Mouse (Mus musculus) intestine, postnatal 0 days (tissue): ENCODE results near the gene Frrs1. TPM values are rescaled to one million over a fixed set of nuclear protein-coding genes. Genes with fewer than 3 reads are reported as not detected.

ENCODE experiments used
- ATAC-seq: fragments of 200-750 bp; cut with Nextera tagmentation; 2 replicates; pipeline ENCODE4 v1.8.0; 2017; ENCODE audit warnings: mild to moderate bottlenecking, moderate TSS enrichment, moderate library complexity
- H3K27ac ChIP-seq: fragments of 300-500 bp; sonication (generic); 2 replicates; pipeline ENCODE4 v1.5.1; 2014; ENCODE audit warnings: mild to moderate bottlenecking, low read depth, low read length, moderate library complexity
- H3K27me3 ChIP-seq: fragments of 300-500 bp; sonication (generic); replicated peaks from 2 replicates; pipeline ENCODE4 v1.6.1; 2014; ENCODE audit warnings: low read length, mixed read lengths; ENCODE audit not compliant: control insufficient read depth, insufficient read depth
- H3K36me3 ChIP-seq: fragments of 300-500 bp; sonication (generic); 2 replicates; pipeline ENCODE4 v1.6.1; 2014; ENCODE audit warnings: mild to moderate bottlenecking, moderate library complexity; ENCODE audit not compliant: control insufficient read depth, insufficient read depth
- H3K4me1 ChIP-seq: fragments of 300-500 bp; sonication (generic); replicated peaks from 2 replicates; pipeline ENCODE4 v1.6.1; 2014; ENCODE audit warnings: antibody characterized with exemption, low read length, mixed read lengths; ENCODE audit not compliant: control insufficient read depth, insufficient read depth
- H3K4me2 ChIP-seq: fragments of 300-500 bp; sonication (generic); replicated peaks from 2 replicates; pipeline ENCODE4 v1.6.1; 2014; ENCODE audit warnings: low read depth, mild to moderate bottlenecking, moderate library complexity
- H3K4me3 ChIP-seq: fragments of 300-500 bp; sonication (generic); 2 replicates; pipeline ENCODE4 v1.5.1; 2014; ENCODE audit warnings: low read depth, low read length
- H3K9ac ChIP-seq: fragments of 300-500 bp; sonication (generic); 2 replicates; pipeline ENCODE4 v1.6.1; 2014; ENCODE audit warnings: mild to moderate bottlenecking, low read depth, low read length
- H3K9me3 ChIP-seq: fragments of 300-500 bp; sonication (generic); 2 replicates; pipeline ENCODE4 v1.6.1; 2016; ENCODE audit warnings: mixed run types; ENCODE audit not compliant: control insufficient read depth
- CTCF ChIP-seq: sonication (generic); IDR thresholded peaks from 2 replicates; pipeline ENCODE4 v1.5.1; 2016; ENCODE audit warnings: low read depth, mild to moderate bottlenecking, control low read depth, antibody characterized with exemption, moderate library complexity
- WGBS: fragments of 180-500 bp; shearing (Covaris S2); extraction: QIAGEN DNeasy Blood & Tissue Kit; methylation state at CpG from one replicate; pipeline ENCODE4 v1.1.7; 2014; 5-methylcytosine and 5-hydroxymethylcytosine counted together
- polyA plus RNA-seq: library from polyadenylated mRNA; unstranded; fragments of >200 nt; fragmentation: Nextera tagmentation; extraction: Ambion mirVana; gene quantifications from 2 replicates; pipeline ENCODE4 v1.2.1, GENCODE M21; 2015

The Frrs1 gene
- polyA plus RNA-seq, 1 experiment from 2014 or later, result 18.6 TPM

GRCm38 (mm10) chr3:116933158-116933557 lies 73.9 kb downstream of the Frrs1 start:
- no peak for ATAC-seq
- TF ChIP-seq CTCF, result no peak
- WGBS, result 50% methylated on average over 1 of the region's 1 CpGs

GRCm38 (mm10) chr3:116936934-116937691 lies 77.8 kb downstream of the Frrs1 start:
- Histone ChIP-seq H3K4me2 (no peak overlapping the region), H3K9ac (no peak overlapping the region), H3K4me1 (no peaks in the 10 kb centered on the region), H3K36me3 (no peaks in the 10 kb centered on the region), H3K27ac (no peak overlapping the region), H3K27me3 (no peaks in the 10 kb centered on the region), H3K9me3 (no peaks in the 10 kb centered on the region), H3K4me3 (no peak overlapping the region)
- ATAC-seq, result no peak
- no peak for TF ChIP-seq CTCF
- WGBS, result 75% methylated on average over 4 of the region's 4 CpGs

More at GRCm38 (mm10) chr3:116933158-116933557, 73.9 kb downstream of the Frrs1 start:
- Histone ChIP-seq H3K9me3 (no peaks in the 10 kb centered on the region), H3K4me1 (no peaks in the 10 kb centered on the region), H3K4me2 (no peak overlapping the region), H3K9ac (no peak overlapping the region), H3K4me3 (no peak overlapping the region), H3K27me3 (no peaks in the 10 kb centered on the region), H3K27ac (no peak overlapping the region), H3K36me3 (no peaks in the 10 kb centered on the region)

GRCm38 (mm10) chr3:116940804-116941558 lies 81.7 kb downstream of the Frrs1 start:
- Histone ChIP-seq H3K4me3 (no peak overlapping the region), H3K9ac (no peak overlapping the region), H3K27me3 (no peaks in the 10 kb centered on the region), H3K36me3 (no peaks in the 10 kb centered on the region), H3K9me3 (no peaks in the 10 kb centered on the region), H3K4me1 (no peaks in the 10 kb centered on the region), H3K27ac (no peak overlapping the region), H3K4me2 (no peak overlapping the region)
- TF ChIP-seq CTCF, result no peak
- no peak for ATAC-seq
- WGBS, result 80% methylated on average over 10 of the region's 10 CpGs

- H3K36me3 ChIP-seq, result no peaks in the 10 kb centered on the region
- H3K27ac ChIP-seq, result no peak overlapping the region
- no peaks in the 10 kb centered on the region for H3K9me3 ChIP-seq
- ATAC-seq, result no peak
- 84% methylated on average over 1 of the region's 1 CpGs for WGBS
- H3K4me3 ChIP-seq, result no peak overlapping the region
- H3K4me2 ChIP-seq, result no peak overlapping the region
- no peak overlapping the region for H3K9ac ChIP-seq
- H3K27me3 ChIP-seq, result no peaks in the 10 kb centered on the region
- no peak for TF ChIP-seq CTCF
- no peaks in the 10 kb centered on the region for H3K4me1 ChIP-seq
Observed at GRCm38 (mm10) chr3:116941559-116942117, 82.4 kb downstream of the Frrs1 start.

- Histone ChIP-seq H3K4me1 (no peaks in the 10 kb centered on the region), H3K9me3 (no peaks in the 10 kb centered on the region), H3K36me3 (no peaks in the 10 kb centered on the region), H3K27ac (no peak overlapping the region), H3K4me2 (no peak overlapping the region), H3K9ac (no peak overlapping the region), H3K27me3 (no peaks in the 10 kb centered on the region), H3K4me3 (no peak overlapping the region)
- no peak for ATAC-seq
- WGBS, result 66% methylated on average over 6 of the region's 6 CpGs
- TF ChIP-seq CTCF, result no peak
Observed at GRCm38 (mm10) chr3:116942751-116943150, 83.5 kb downstream of the Frrs1 start.

- no peak overlapping the region for H3K4me2 ChIP-seq
- no peaks in the 10 kb centered on the region for H3K4me1 ChIP-seq
- H3K4me3 ChIP-seq, result no peak overlapping the region
- no peaks in the 10 kb centered on the region for H3K9me3 ChIP-seq
- no peak for TF ChIP-seq CTCF
- H3K27me3 ChIP-seq, result no peaks in the 10 kb centered on the region
- H3K9ac ChIP-seq, result no peak overlapping the region
- no peak for ATAC-seq
- no peak overlapping the region for H3K27ac ChIP-seq
- WGBS, result 76% methylated on average over 4 of the region's 4 CpGs
- no peaks in the 10 kb centered on the region for H3K36me3 ChIP-seq
Observed at GRCm38 (mm10) chr3:116943422-116943821, 84.2 kb downstream of the Frrs1 start.
